Mouse (Mus musculus): Measurements from ENCODE around the gene Eefsec.

Eefsec gene

DNA sequence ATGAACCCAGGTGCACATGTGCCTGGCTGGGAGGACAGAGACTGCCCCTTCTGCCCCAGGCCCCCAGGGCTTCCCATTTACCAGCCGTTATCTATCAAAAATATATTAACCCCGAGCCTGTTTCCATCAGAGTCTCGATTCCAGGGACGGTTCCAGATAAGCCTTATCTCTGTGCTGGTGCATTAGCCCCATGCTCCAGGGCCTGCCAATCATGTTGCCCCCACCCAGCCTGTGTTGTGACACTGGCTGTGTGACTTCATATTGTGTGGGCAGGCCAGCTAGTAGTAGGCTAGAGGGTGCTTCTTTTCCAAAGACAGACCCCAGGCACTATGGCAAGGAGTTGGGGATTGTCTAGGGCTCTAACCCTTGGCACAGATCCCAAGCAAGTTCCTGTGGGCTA is 190.9 kb downstream of the Eefsec start:
- no peak for DNase-seq

DNA sequence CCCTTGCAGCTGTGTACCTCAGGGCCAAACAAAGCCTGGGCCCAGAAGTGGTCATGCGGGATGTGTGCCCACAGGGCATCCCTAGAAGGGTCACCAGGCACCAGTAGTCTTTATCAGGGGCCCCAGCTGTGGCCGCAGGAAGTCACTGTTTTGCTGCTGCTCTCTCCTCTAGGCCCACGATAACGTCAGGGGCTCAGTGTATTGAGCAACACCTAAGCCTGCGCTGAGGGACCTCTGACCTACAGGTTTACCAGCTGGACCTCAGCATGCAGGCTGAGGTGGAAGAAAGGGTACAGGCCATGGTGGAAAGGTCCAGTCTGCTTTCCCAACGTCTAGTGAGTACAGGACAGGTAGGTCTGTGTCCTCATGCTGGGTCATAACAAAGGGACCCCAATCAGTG is 192.3 kb downstream of the Eefsec start:
- no peak for DNase-seq

DNA sequence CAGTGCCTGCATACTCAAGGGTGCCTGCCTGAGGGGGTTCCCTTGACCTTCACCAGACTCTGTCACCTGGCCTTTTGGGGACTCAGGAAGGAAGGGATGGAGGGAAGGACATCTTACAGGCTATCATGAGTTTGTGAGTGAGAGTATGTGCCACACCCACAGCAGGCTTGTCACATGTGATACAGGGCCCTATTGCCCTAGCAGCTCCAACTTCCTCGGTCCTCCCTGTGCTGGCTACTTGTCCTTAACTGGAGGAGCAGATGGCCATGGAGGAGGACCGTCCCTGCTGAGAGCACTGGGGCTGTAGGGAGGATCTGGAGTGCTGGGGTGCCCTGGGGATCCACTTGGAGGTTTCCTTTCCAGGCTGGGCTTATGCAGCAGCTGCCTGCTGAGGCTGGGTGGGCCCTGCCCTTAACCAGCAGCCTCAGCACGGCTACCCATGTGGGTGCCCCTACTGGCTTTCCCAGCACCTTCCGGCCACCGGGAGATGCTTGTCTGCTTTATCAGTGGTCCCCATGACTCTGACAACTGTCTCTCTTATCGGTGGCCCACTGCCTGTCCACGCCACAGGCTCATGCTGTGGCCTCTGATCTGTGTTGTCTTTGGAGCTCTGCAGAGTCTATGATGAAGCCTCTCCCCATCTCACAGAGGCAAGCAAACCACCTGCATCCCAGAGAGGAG is 194.4 kb downstream of the Eefsec start:
- no peak for DNase-seq

DNA sequence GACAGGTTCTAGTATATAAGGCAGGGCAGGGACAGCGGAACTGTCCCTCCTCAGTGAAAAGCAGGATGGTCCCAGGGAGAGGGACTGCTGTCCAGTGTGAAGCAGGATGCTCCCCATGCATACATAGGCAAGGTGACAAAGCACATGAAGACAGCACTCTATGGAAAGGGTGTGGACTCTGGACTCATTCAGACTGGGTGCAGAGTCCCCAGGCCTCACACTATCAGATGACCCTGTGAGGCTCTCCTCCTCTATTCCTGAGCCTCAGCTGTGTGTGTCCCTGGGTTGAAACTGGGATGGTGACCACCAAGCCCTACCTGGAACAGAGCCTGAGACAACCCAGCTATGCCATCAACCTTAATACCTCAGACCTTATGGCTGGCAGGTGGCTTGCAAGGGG is 194.9 kb downstream of the Eefsec start:
- no peak for DNase-seq

DNA sequence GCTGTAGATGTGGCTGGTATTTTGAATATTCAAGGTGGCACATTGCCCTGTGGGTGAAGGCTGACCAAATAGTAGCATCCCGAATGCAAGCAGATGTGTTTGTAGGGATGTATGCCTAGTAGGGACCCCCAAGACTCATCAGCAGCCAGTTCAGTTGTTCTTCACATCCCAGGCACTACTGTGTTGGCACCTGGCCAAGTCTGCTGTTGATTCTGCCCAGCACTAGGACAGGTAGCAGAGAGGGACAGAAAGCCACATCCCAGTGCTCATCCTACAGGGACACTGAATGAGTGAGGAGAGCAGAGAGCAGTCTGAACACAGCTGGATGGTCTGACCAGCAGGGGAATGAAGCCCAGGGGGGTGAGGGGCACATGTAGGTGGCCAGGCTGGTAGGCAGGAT is 197.1 kb downstream of the Eefsec start:
- peak; percentile 28 to 31 for DNase-seq

DNA sequence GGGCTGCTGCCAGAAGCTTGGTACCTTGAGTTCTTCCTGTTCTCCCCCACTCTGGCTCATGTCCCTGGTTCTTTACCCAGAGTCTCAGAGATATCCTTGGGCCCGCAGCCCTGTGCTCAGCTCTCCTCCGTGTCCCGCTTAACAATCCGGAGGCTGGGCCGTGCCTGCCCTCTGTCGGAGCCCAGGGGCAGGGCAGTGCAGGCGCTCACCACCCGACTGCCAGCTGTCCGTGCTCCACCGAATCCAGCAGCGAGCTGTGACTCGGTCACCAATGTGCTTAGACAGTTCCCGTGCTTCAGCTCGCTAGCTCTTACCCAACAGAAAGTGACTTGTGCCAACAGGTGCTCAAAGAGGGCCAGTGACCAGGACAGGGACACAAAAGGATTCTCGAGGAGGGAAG is 203.7 kb downstream of the Eefsec start:
- peak; percentile 71 to 76 for DNase-seq

DNA sequence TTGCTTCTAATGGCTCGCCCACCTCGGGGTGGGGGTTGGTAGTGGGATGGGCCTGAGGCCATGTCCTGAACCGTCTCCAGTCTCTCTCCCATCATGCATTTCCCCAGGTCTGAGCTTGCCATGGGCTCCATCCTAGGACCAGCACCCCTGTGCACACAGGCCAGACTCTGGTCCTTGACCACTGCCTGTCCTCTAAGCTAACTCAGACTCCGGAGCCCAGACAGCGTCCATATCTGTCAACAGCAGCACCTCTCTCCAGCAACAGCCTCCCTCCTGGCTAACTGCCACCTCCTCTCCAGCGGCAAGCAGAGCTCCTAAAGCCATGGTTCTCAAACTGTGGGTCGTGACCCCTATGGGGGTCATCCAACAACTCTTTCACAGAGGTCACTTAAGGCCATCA is 209.8 kb downstream of the Eefsec start:
- DNase-seq, result peak in 1 of 2 experiments; percentile 35

DNA sequence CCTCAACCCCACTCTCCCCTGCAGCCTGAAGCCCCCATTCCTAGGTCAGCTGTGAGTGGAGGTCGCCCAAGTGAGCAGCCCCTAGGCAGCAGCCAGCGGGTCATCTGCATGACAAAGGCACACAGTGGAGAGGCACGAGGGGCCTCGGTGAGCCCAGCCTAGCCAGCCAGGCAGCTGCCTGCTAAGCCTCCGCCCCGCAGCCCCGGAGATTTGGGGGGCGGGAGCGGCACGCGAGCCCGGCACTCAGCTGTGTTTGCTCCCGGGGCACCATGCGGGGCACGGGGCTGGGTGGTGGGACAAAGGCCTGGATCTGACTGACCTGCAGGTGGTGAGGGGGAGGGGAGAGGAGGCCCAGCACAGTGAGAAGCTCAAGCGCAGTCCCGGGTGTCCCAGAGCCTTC is 210.4 kb downstream of the Eefsec start:
- no peak for DNase-seq

DNA sequence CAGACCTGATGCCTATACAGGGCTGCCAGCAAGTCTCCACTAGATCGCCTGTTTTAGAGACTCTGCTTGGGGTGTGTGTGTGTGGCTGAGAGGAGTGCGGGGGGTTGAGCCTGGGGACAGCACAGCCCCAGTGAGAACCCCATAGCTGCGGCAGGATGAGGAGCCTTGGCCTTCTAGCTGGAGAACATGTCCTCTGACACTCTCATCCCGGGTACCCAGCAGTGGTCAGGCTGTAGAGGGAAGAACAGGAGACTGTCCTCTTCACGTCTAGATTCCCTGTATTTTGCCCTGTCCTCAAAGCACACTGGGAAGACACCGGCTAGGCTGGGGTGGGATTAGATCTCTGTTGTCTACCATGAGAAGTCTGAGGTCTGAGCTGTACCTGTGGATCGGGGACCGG is 210.9 kb downstream of the Eefsec start:
- DNase-seq, result no peak

DNA sequence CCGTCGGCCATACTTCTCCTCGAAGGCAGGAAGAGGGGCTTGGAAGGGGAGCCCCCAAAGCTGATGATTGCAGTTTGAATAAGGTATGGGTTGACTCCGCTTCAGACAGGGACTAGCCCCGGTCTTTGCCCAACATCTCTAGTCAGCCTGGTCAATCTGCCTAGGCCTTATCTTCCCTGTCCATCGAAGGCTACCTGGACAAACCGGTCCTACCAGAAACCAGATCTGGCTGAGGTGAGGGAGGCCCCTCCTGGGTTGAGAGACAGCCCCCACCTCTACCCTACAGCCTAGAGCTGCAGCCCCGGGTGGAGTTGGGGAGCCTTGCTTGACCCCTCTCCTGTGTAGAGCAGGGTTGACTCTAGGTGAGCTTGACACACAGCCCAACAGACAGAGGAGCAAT is 212.3 kb downstream of the Eefsec start:
- no peak for DNase-seq

DNA sequence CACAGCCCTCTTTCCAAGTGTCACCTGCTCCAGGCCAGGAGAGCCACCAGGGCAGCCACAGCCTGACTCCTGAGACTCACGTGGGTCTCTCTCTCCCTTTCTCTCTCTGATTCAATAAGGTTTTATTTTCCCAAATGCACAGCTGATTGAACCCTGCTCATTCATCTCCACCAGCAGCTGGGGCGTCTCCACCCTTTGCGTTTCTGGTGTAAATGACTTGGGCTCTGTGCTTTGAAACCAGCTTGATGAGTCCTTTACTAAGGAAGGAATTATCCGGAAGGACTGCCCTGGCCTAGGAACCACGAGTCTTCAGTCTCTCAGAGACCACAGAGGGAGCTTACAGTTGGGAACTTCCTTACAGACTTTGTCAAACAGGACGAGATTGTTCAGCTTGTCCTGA is 214.1 kb downstream of the Eefsec start:
- DNase-seq, result no peak

DNA sequence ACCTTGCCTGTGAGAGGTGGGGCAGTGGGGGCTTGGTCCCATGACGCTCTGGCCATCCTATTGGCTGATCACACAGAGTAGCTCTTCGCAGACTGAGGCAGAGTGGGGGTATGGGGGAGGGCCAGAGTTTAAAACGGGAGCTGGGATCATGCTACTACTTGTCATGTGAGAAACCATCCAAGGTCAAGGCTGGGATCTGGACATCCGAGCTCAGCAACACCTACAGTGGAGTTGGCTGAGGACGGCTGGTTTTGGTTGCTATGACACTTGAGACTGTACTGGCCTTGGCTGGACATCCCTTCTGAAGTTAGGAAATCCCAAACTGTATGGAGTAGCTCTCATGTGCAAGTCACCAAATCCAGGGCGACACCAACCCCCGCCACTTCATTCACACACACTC is 214.5 kb downstream of the Eefsec start:
- no peak for DNase-seq

DNA sequence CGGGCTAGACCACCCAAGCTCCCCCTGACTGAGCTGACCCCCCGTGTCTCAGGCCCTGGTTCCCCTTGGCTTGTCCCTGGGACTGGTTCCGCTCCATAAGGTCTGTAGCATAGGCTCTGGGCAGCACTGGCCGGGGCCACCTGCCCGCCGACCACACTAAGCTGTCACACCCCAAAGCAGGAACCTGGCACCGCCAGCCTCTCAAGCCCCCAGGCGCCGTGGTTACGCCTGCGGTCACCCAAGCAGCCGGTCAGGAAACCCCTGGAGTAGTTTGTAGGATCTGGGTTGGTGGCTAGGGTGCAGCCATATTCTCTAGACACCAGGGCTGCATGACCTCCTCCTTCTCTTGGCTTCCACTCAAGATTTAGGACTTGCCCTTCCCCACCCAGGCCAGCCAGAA is 217.1 kb downstream of the Eefsec start:
- DNase-seq, result no peak

DNA sequence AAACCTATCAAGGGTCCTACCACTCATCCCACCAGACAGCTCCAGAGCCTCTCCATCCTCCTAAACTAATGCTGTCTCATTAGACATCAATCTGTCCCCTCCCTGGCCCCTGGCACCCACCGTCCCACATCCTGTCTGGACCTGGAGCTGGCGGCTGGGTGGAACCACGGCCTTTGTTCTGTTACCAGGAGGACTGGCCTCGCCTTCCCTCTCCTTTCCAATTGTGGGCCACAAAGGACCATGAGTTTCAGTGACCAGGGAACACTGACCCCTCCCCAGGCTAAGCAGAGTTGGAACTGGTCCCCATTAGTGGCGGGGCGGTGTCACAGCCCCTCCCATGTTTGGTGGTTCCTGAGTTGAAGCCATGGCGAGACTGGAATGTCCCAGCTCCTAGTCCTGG is 218.8 kb downstream of the Eefsec start:
- no peak for DNase-seq

DNA sequence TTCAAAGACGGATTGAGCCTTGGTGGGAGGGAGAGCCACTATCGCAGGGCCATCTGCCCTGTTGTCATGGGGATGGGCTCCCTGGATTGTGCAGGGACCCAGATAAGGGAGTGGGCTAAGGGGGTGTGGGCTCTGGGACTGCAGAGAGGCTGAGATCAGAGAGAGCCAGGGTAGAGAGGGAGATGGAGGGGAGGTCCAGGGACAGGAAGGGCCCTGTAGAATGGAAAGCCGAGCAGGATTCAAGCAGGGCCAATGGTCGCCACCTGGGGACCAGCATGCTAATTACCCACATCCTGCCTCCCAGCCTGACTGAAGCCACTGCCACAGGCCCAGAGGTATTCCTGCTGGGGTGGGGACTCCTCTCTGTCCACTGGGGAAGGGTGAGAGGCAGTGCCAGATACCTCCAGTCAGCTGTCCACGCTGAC is 219.8 kb downstream of the Eefsec start:
- peak; percentile 22 to 28 for DNase-seq

DNA sequence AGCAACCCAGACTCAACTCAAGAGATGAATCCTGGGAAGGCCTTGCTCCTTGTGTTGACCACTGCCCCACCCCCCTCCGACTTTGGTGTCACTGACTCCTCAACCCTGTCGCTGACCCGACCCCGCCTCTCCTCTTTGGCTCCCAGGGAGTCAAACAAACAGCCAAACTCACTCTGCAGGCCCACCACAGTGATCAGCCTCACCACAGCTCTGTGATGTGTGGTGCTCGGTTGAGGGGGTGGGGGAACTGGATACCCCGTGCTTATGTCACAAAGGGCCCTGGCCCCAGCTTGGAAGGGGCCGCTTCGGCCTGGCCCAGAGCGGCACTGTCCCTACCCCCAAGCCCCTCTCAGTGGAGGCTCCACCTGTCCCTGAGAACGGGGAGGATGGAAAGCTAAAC is 224.4 kb downstream of the Eefsec start, which contains the start of gene Dnajb8:
Gene Dnajb8 (plus strand): TSS at position 301 of the 400 bp plus-strand sequence.
- no peak for DNase-seq

DNA sequence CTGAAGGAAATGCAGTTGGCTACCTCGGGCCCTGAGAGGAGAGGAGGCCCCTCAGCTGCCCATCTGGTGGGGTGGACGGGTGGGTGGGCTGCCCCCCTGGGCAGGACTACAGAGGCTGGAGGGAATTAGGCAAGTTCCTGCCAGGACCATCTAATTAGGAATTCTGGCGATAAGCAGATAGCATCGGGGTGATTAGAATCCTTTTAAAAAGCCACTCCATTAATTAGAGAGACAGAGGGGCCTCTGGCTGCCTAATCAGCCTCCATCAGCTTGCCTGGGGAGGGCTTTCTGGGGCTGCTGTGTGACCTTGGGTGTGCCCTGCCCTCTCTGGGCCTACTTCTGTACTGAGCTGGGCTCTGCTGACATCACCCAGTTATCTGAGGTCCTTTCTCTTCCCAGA is 227.2 kb downstream of the Eefsec start:
- no peak for DNase-seq

DNA sequence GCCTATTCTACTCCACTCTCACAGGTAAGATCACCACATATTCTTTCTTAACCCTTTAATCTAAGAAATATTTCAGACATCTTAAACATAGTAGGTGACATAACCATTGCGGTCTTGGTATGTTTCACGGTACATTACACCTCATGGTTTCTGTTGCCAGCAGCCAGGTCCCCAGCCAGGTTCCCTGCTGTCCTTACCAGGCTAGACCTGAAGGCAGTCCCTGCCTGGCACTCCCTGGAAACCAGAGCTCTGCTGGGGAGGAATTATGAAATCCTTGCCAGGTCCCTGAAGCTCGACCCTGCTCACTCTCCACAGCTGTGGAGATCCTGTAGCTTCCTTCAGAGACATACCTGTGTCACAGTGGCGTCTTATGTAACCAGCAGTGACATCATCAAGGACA is 230.1 kb downstream of the Eefsec start:
- no peak for DNase-seq

DNA sequence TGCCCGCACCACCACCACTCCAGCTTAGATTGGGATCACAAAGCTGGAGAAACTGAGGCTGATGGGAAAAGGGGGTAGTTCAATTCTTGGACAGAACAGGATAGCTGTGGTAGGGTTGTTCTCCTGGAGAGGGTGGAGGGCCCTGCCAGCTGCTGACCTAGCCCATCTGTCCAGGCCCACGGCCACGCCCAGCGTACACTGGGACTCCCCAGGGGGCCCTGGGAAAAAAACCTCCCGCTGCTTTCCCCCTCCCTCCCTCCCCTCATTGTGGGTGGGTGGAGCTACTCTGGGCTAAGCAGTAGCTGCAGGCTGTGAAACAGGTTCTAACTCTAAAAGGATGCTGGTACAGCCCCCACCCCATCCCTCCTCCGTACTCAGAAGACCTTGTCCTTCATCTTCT is 230.5 kb downstream of the Eefsec start:
- DNase-seq, result no peak

DNA sequence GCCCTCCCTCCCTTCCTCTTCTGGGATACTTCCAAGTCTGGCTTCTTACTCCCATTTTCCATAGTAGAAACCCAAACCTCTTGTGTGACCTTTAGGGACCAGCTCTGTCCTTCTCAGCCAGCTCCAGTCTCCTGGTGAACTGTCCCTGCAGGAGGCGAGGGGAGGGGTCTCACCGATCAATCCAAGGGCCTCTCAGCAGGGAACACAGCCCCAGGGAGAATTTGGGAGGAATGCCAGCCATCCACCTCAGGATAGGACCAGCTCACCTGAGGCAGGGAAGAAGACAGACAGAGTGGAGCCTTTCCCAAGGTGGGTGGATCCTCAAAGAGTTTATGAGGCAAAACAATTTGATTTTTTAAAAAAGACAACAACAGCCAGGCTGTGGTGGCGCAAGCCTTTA is 236.2 kb downstream of the Eefsec start:
- DNase-seq, result no peak

DNA sequence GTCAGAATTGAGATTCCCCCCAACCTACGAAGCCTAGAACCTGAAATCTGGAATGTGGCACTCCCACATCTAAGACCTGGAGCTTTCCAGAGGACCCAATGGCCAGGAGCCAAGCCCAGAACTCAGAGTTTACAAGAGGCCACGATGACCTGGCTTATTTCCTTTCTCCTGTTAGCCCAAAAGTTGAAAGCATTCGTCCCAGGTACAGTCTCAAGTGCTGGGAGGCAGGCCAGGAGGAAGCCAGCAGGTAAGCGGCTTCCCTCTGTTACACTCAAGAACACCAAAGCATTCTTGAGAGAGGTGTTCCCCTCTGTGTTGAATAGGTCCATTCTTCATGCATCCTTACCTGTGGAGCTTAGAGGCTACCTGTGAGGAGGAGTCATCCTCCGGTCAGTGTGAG is 236.9 kb downstream of the Eefsec start:
- no peak for DNase-seq

DNA sequence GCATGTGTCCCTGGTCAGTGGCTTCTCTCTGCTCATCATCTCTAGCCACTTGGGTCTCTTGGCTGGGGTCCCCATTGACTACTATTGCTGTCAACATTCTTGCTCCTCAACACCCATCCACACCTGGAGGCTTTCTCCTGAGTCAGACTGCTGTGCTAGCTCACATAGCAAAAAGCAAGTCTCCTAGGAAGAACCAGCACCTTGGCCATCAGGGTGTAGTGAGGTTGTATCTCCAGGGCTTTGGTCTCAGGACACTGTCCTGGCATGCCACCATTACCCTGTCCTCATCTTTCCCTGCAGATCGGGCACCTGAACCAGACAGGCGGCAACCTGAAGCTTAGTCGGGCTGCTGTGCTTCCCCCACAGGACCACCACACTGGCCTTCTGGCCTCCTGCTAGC is 238.0 kb downstream of the Eefsec start:
- DNase-seq, result no peak

DNA sequence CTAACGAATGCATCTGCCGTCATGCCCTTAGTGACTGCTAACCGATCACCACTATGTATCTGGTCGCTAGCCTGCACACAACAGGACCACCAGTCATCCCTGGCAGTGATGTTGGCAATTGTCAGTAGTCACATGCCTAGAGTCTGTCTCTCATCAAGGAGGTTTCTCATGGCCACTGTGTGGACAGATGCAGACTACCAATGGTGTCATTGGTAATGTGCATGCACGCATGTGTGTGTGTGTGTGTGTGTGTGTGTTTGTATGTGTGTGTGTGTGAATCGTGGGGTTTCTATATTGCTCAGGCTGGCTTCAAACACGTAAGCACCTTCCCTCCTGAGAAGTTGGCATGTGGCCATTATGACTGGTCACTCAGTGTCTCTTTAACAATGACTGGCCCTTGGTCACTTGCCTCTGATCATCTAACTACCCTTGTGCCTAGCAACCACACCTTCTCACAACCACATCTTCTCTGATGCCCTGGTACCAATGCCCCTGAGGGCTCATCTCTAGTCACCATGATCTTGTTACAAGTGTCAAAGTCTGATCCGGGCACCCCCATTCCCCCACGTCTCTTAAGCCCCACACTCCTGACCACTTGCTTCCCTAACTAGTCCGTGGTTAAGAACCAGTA is 238.8 kb downstream of the Eefsec start:
- no peak for DNase-seq

All from cerebellum, postnatal 10 days (tissue).